Mouse (Mus musculus) heart, embryonic 13.5 days (tissue): ENCODE results near the gene Sp1. TPM values are rescaled to one million over a fixed set of nuclear protein-coding genes. Genes with fewer than 3 reads are reported as not detected.

Experiments
- ATAC-seq: fragments of 200-750 bp; cut with Nextera tagmentation; 2 replicates; pipeline ENCODE4 v1.8.0; 2017; ENCODE audit warnings: moderate TSS enrichment; ENCODE audit not compliant: insufficient number of reproducible peaks, low FRiP score, low TSS enrichment; ENCODE audit errors: extremely low read depth
- H3K27ac ChIP-seq: fragments of 300-500 bp; sonication (generic); replicated peaks from 2 replicates; pipeline ENCODE4 v1.5.1; 2015; ENCODE audit warnings: moderate library complexity, mild to moderate bottlenecking, inconsistent platforms
- H3K27me3 ChIP-seq: fragments of 300-500 bp; sonication (generic); replicated peaks from 2 replicates; pipeline ENCODE4 v1.6.1; 2015; ENCODE audit warnings: mild to moderate bottlenecking, inconsistent platforms
- H3K36me3 ChIP-seq: fragments of 300-500 bp; sonication (generic); 2 replicates; pipeline ENCODE4 v1.6.1; 2015; ENCODE audit warnings: mild to moderate bottlenecking, inconsistent platforms
- H3K4me1 ChIP-seq: fragments of 300-500 bp; sonication (generic); 2 replicates; pipeline ENCODE4 v1.6.1; 2015; ENCODE audit warnings: inconsistent platforms
- H3K4me2 ChIP-seq: fragments of 300-500 bp; sonication (generic); 2 replicates; pipeline ENCODE4 v1.6.1; 2015; ENCODE audit warnings: inconsistent platforms, mild to moderate bottlenecking, moderate library complexity
- H3K4me3 ChIP-seq: fragments of 300-500 bp; sonication (generic); 2 replicates; pipeline ENCODE4 v1.5.1; 2015; ENCODE audit warnings: moderate library complexity, mild to moderate bottlenecking, inconsistent platforms
- H3K9ac ChIP-seq: fragments of 300-500 bp; sonication (generic); 2 replicates; pipeline ENCODE4 v1.6.1; 2015; ENCODE audit warnings: inconsistent platforms, mild to moderate bottlenecking, moderate library complexity
- H3K9me3 ChIP-seq: fragments of 300-500 bp; sonication (generic); 2 replicates; pipeline ENCODE4 v1.6.1; 2016; ENCODE audit warnings: inconsistent platforms
- WGBS: fragments of 180-500 bp; shearing (Covaris S2); methylation state at CpG from one replicate; pipeline ENCODE4 v1.1.7; 2015; ENCODE audit warnings: mixed read lengths; 5-methylcytosine and 5-hydroxymethylcytosine counted together
- polyA plus RNA-seq: library from polyadenylated mRNA; unstranded; fragments of >200 nt; fragmentation: Nextera tagmentation; extraction: Ambion mirVana; gene quantifications from 2 replicates; pipeline ENCODE4 v1.2.1, GENCODE M21; 2015

Sp1 gene
- polyA plus RNA-seq, 1 experiment from 2014 or later, result 4.3 TPM

DNA sequence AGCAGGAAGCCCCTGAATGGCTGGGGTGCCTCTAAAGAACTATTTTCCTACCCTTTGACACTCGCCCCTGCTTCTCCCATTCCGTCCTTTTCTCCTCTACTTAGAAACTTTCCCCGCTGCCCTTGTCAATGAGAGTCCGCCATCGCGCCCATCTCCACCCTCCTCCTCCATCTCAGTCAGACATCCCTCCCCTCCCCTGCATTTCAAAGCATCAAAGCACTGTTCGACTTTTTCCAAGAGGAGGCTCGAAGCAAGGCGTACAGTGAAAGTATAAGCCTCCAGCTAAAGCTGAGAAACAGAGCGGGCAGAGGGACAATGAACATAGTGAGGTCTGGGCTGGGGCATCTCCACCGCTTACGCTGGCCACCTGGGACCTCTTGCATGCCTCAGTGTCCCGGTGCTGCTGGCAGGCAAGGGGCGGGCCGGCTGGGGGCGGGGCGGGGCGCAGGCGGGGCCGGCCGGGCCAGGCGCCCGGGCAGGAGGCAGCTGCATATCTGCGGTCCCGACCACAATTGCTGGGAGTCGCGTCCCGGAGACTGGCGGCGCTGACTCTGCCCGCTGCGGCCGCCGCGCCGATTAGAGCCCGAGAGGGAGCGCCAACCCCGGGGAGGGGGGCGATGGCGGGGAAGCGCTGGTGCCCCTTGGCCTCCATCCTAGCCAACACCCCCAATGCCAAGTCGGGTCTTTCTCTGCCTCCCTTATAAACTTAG is 29.3 kb upstream of the Sp1 start:
- Histone ChIP-seq H3K9ac (peak overlapping the region; percentile 85), H3K4me1 (peaks cover 20% of the 10 kb centered on the region), H3K36me3 (no peaks in the 10 kb centered on the region), H3K27ac (peak overlapping the region; percentile 79), H3K4me2 (peak overlapping the region; percentile 97), H3K27me3 (peaks cover 25% of the 10 kb centered on the region), H3K4me3 (peak overlapping the region; percentile 68), H3K9me3 (no peaks in the 10 kb centered on the region)
- 1% methylated on average over 42 of the region's 43 CpGs for WGBS
- ATAC-seq, result peak; percentile 77

- Histone ChIP-seq H3K36me3 (no peaks in the 10 kb centered on the region), H3K9ac (peak overlapping the region; percentile 85), H3K4me2 (peak overlapping the region; percentile 97), H3K27me3 (peaks cover 21% of the 10 kb centered on the region), H3K27ac (peak overlapping the region; percentile 79), H3K4me1 (peaks cover 20% of the 10 kb centered on the region), H3K4me3 (peak overlapping the region; percentile 68), H3K9me3 (no peaks in the 10 kb centered on the region)
- under 1% methylated on average over 7 of the region's 7 CpGs for WGBS
- ATAC-seq, result peak; percentile 67
Measured at GRCm38 (mm10) chr15:102377163-102377543, 28.8 kb upstream of the Sp1 start.

DNA sequence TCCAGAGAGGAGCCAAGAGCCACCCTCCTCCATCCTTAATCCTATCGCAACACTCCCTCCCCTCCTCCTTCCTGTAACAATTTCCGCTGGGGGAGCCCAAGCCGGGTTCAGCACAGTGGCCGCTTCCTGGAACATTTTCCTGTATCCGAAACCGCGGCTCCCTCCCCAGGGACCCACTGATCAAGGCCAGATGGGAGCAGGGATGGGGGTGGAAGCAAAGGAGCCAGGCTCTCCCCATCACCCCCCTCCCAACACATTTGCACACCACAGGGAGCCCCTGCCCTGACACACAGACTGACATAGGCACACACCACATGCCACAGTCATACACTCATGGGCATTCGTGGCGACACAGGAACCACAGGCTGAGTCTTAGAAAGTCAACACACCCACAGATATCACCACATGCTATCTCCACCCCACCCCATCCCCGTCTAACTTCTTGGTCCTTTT is 28.1 kb upstream of the Sp1 start:
- no peak for ATAC-seq
- H3K27me3 ChIP-seq, result peaks cover 17% of the 10 kb centered on the region; the same call in 1 of the 2 replicates
- peak overlapping the region; percentile 85 for H3K9ac ChIP-seq
- peaks cover 20% of the 10 kb centered on the region for H3K4me1 ChIP-seq
- peak overlapping the region; percentile 68 for H3K4me3 ChIP-seq
- no peaks in the 10 kb centered on the region for H3K36me3 ChIP-seq
- H3K4me2 ChIP-seq, result peak overlapping the region; percentile 97
- 8% methylated on average over 10 of the region's 10 CpGs for WGBS
- no peaks in the 10 kb centered on the region for H3K9me3 ChIP-seq
- H3K27ac ChIP-seq, result peak overlapping the region; percentile 79

GRCm38 (mm10) chr15:102381575-102381974 is 24.4 kb upstream of the Sp1 start:
- no peaks in the 10 kb centered on the region for H3K36me3 ChIP-seq
- no peak overlapping the region for H3K4me2 ChIP-seq
- 0 out of 2 replicates have a peak, but pooled peaks have one; percentile 30 for ATAC-seq
- no peaks in the 10 kb centered on the region for H3K9me3 ChIP-seq
- no peak overlapping the region for H3K4me3 ChIP-seq
- 0 out of 2 replicates have a peak, but pooled peaks cover 3% of the 10 kb centered on the region for H3K27me3 ChIP-seq
- H3K27ac ChIP-seq, result no peak overlapping the region
- H3K4me1 ChIP-seq, result peaks cover 14% of the 10 kb centered on the region
- WGBS, result 0% methylated on average over 7 of the region's 7 CpGs
- H3K9ac ChIP-seq, result no peak overlapping the region

DNA sequence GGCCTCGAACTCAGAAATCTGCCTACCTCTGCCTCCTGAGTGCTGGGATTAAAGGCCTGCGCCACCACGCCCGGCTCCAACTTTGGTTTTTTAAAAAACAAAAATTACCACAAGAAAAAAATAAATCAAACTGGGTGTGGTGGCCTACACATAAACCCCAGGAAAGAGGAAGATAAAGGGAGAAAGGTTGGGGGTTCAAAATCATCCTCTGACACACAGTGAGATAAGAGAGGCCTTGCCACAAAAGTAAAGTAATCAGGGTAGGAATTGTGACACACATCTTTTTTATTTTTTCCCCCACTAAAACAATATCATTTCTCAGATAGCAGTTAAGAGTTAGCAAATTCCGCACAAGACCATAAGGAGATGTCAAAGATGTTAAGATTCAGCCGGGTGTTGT is 22.3 kb upstream of the Sp1 start:
- Histone ChIP-seq H3K4me1 (no peaks in the 10 kb centered on the region), H3K27me3 (no peaks in the 10 kb centered on the region), H3K9me3 (no peaks in the 10 kb centered on the region), H3K9ac (no peak overlapping the region), H3K4me2 (no peak overlapping the region), H3K27ac (no peak overlapping the region), H3K36me3 (no peaks in the 10 kb centered on the region), H3K4me3 (no peak overlapping the region)
- WGBS, result 83% methylated on average over 6 of the region's 6 CpGs
- ATAC-seq, result no peak

DNA sequence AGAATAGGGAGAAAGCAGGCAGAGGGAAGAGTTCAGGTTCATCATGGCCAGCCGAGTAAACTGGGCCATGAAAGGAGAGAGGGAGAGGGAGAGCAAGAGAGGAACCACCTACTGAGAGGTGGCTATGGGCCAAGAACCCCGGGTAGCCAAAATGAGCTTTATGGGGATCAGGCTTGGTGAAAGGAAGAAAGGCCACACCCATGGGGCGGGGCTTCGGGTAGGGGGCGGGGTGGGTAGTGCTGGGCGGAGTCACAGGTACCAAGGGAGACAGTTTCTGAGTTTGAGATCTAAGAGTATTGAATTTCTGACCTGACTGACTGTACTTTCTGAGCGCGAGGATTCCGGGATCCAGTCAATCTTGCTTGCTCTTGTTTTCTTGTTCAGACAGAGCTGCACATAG is 19.3 kb upstream of the Sp1 start:
- H3K27ac ChIP-seq, result no peak overlapping the region
- no peak overlapping the region for H3K4me3 ChIP-seq
- H3K36me3 ChIP-seq, result no peaks in the 10 kb centered on the region
- no peaks in the 10 kb centered on the region for H3K9me3 ChIP-seq
- no peak for ATAC-seq
- no peak overlapping the region for H3K9ac ChIP-seq
- H3K4me2 ChIP-seq, result no peak overlapping the region
- no peaks in the 10 kb centered on the region for H3K4me1 ChIP-seq
- 43% methylated on average over 9 of the region's 9 CpGs for WGBS
- H3K27me3 ChIP-seq, result no peaks in the 10 kb centered on the region

GRCm38 (mm10) chr15:102388942-102389341 is 17.0 kb upstream of the Sp1 start:
- H3K4me3 ChIP-seq, result no peak overlapping the region
- H3K4me1 ChIP-seq, result peaks cover 9% of the 10 kb centered on the region
- no peaks in the 10 kb centered on the region for H3K27me3 ChIP-seq
- H3K4me2 ChIP-seq, result no peak overlapping the region
- H3K36me3 ChIP-seq, result no peaks in the 10 kb centered on the region
- H3K9me3 ChIP-seq, result no peaks in the 10 kb centered on the region
- no peak for ATAC-seq
- no peak overlapping the region for H3K9ac ChIP-seq
- H3K27ac ChIP-seq, result no peak overlapping the region
- WGBS, result 74% methylated on average over 3 of the region's 3 CpGs

GRCm38 (mm10) chr15:102392520-102392919 is 13.4 kb upstream of the Sp1 start:
- no peaks in the 10 kb centered on the region for H3K9me3 ChIP-seq
- H3K4me1 ChIP-seq, result peaks cover 19% of the 10 kb centered on the region
- 18% methylated on average over 2 of the region's 2 CpGs for WGBS
- H3K27ac ChIP-seq, result peak overlapping the region; percentile 74
- H3K4me3 ChIP-seq, result no peak overlapping the region
- ATAC-seq, result no peak
- H3K4me2 ChIP-seq, result no peak overlapping the region
- H3K36me3 ChIP-seq, result no peaks in the 10 kb centered on the region
- no peak overlapping the region for H3K9ac ChIP-seq
- H3K27me3 ChIP-seq, result no peaks in the 10 kb centered on the region

GRCm38 (mm10) chr15:102393584-102394014 is 12.3 kb upstream of the Sp1 start:
- no peak for ATAC-seq
- H3K4me3 ChIP-seq, result no peak overlapping the region
- no peaks in the 10 kb centered on the region for H3K27me3 ChIP-seq
- no peaks in the 10 kb centered on the region for H3K9me3 ChIP-seq
- no peaks in the 10 kb centered on the region for H3K36me3 ChIP-seq
- no peak overlapping the region for H3K9ac ChIP-seq
- H3K4me2 ChIP-seq, result no peak overlapping the region
- H3K4me1 ChIP-seq, result peaks cover 22% of the 10 kb centered on the region
- peak overlapping the region; percentile 74 for H3K27ac ChIP-seq

DNA sequence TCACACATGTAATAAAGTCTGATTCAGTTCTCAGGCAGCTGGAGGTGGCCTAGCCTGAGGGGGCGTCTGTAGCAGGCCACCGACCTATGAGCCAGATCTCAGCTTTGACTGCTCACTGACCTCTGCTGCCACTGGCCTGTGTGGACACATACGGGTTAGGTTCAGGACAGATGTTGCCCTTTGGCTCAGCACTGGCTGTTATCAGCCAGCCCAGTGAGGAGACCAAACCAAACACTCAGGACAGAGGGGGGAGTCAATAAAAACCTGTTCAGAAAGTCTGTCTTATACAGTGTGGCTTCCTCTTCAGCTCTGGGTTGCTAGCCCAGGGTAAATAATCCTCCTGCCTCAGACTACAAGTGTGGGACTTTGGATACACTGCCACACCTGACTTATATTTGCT is 10.9 kb upstream of the Sp1 start:
- H3K4me3 ChIP-seq, result no peak overlapping the region
- WGBS, result 6% methylated on average over 3 of the region's 3 CpGs
- 0 out of 2 replicates have a peak, but pooled peaks have one; percentile 28 for ATAC-seq
- H3K4me2 ChIP-seq, result no peak overlapping the region
- H3K9me3 ChIP-seq, result no peaks in the 10 kb centered on the region
- H3K27ac ChIP-seq, result peak overlapping the region; percentile 74
- no peaks in the 10 kb centered on the region for H3K36me3 ChIP-seq
- peaks cover 32% of the 10 kb centered on the region for H3K4me1 ChIP-seq
- H3K9ac ChIP-seq, result peak overlapping the region; percentile 50
- no peaks in the 10 kb centered on the region for H3K27me3 ChIP-seq

DNA sequence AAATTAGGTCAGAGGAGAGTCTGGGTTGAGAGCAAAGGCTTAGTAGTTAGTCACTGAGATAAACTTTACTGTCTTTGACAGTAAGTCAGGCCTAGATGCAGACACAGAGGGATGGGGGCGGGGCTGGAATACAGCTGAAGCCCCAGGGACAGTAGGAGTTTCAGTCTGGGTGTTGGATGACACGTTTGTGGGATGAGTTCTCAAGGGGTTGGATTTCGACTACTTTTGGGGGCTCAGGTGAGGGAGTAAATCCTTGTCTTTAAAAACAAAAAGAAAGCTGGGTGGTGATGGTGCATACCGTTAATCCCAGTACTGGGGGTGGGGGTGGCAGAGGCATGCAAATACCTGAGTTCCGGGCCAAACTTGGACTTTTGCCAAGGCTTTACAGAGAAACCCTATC is 7.3 kb upstream of the Sp1 start:
- H3K9me3 ChIP-seq, result no peaks in the 10 kb centered on the region
- peak overlapping the region; percentile 80 for H3K4me2 ChIP-seq
- H3K27ac ChIP-seq, result peak overlapping the region; percentile 95
- no peaks in the 10 kb centered on the region for H3K27me3 ChIP-seq
- H3K4me3 ChIP-seq, result peak overlapping the region; percentile 62
- peak overlapping the region; percentile 87; the same call in 1 of the 2 replicates for H3K9ac ChIP-seq
- no peaks in the 10 kb centered on the region for H3K36me3 ChIP-seq
- peaks cover 38% of the 10 kb centered on the region for H3K4me1 ChIP-seq
- ATAC-seq, result no peak
- WGBS, result 19% methylated on average over 5 of the region's 5 CpGs
